In genomic region chr17:80062620-80063010, GRCm38 (mm10) we compare ENCODE assay signal across 8 mouse cellular contexts. TPM values are rescaled to one million over a fixed set of nuclear protein-coding genes. Genes with fewer than 3 reads are reported as not detected.
DNase-seq lines count a peak whose midpoint lies in the region; ATAC-seq and TF ChIP-seq lines count a peak whose summit lies in the region.

No protein-coding gene starts in this region.

- peaks cover 6% of the 10 kb centered on the region; the same call in 1 of the 2 replicates for H3K4me1 ChIP-seq in heart, embryonic 11.5 days (ENCODE audit: control insufficient read depth, insufficient read depth, low read length)
- peaks cover 0 to 5% of the 10 kb centered on the region in 2 experiments; a peak in 1 of 4 replicates for H3K4me1 ChIP-seq in ES-E14 (ENCODE audit: control insufficient read depth in 2 of 2, insufficient read depth in 2 of 2, low read length in 2 of 2, poor library complexity in 1 of 2)
- peaks cover 28% of the 10 kb centered on the region for H3K4me1 ChIP-seq in limb, embryonic 13.5 days
- peaks cover 20% of the 10 kb centered on the region for H3K4me1 ChIP-seq in neural tube, embryonic 14.5 days (ENCODE audit: control insufficient read depth, insufficient read depth, low read length)

- no peak for ATAC-seq in heart, embryonic 11.5 days (replicated peaks; ENCODE audit: insufficient number of reproducible peaks, low FRiP score, low TSS enrichment)
- ATAC-seq in erythroid progenitor cell, adult 5-6 weeks (replicated peaks; ENCODE audit: low FRiP score, poor library complexity, severe bottlenecking) = peak; percentile 50
- peak; percentile 25; the same call in 1 of the 2 replicates for ATAC-seq in limb, embryonic 13.5 days (ENCODE audit: low FRiP score, low read depth)
- peak; percentile 54 for ATAC-seq in neural tube, embryonic 14.5 days (ENCODE audit: low read depth)

- peak overlapping the region; percentile 99 for H3K27ac ChIP-seq in heart, embryonic 11.5 days (ENCODE audit: low read depth, low read length)
- H3K27ac ChIP-seq in ES-E14 (ENCODE audit: insufficient read depth, low read depth, low read length, poor library complexity, severe bottlenecking) = peak overlapping the region; percentile 14; the same call in 1 of the 2 replicates
- H3K27ac ChIP-seq in limb, embryonic 13.5 days = peak overlapping the region; percentile 99
- H3K27ac ChIP-seq in neural tube, embryonic 14.5 days (ENCODE audit: low read depth, low read length) = peak overlapping the region; percentile 96

- peak overlapping the region; percentile 92 for H3K4me2 ChIP-seq in heart, embryonic 11.5 days
- H3K4me2 ChIP-seq in limb, embryonic 13.5 days (replicated peaks) = peak overlapping the region; percentile 80
- H3K4me2 ChIP-seq in neural tube, embryonic 14.5 days (ENCODE audit: low read depth, low read length) = peak overlapping the region; percentile 90

- no peaks in the 10 kb centered on the region for H3K36me3 ChIP-seq in heart, embryonic 11.5 days (ENCODE audit: control insufficient read depth, insufficient read depth, low read length)
- H3K36me3 ChIP-seq in ES-E14 (ENCODE audit: control insufficient read depth, insufficient read depth, low read length, poor library complexity, severe bottlenecking) = no peaks in the 10 kb centered on the region
- no peaks in the 10 kb centered on the region; the same call in 1 of the 2 replicates for H3K36me3 ChIP-seq in limb, embryonic 13.5 days
- no peaks in the 10 kb centered on the region for H3K36me3 ChIP-seq in neural tube, embryonic 14.5 days (ENCODE audit: control insufficient read depth, insufficient read depth, low read length)

- WGBS in heart, embryonic 11.5 days (ENCODE audit: insufficient replicate concordance) = 2% methylated on average over 15 of the region's 15 CpGs
- 2% methylated on average over 15 of the region's 15 CpGs for WGBS in limb, embryonic 13.5 days
- under 1% methylated on average over 15 of the region's 15 CpGs for WGBS in neural tube, embryonic 14.5 days

- no peaks in the 10 kb centered on the region for H3K27me3 ChIP-seq in heart, embryonic 11.5 days (ENCODE audit: control insufficient read depth, insufficient read depth, low read length)
- H3K27me3 ChIP-seq in limb, embryonic 13.5 days = no peaks in the 10 kb centered on the region
- H3K27me3 ChIP-seq in neural tube, embryonic 14.5 days (ENCODE audit: control insufficient read depth, insufficient read depth, low read length) = peaks cover 3% of the 10 kb centered on the region; the same call in 1 of the 2 replicates

- H3K4me3 ChIP-seq in heart, embryonic 11.5 days (ENCODE audit: low read depth, low read length) = peak overlapping the region; percentile 79
- H3K4me3 ChIP-seq in ES-E14 (ENCODE audit: insufficient read depth in 1 of 2, low read depth in 1 of 2, low read length in 2 of 2, poor library complexity in 1 of 2, severe bottlenecking in 1 of 2) = peak overlapping the region; percentile 90 to 98
- H3K4me3 ChIP-seq in limb, embryonic 13.5 days = peak overlapping the region; percentile 98
- H3K4me3 ChIP-seq in neural tube, embryonic 14.5 days (ENCODE audit: low read depth, low read length) = peak overlapping the region; percentile 62

- peak overlapping the region; percentile 97 for H3K9ac ChIP-seq in heart, embryonic 11.5 days (ENCODE audit: low read depth, low read length)
- H3K9ac ChIP-seq in ES-E14 (ENCODE audit: insufficient read depth, low read depth, low read length, poor library complexity, severe bottlenecking) = peak overlapping the region; percentile 89
- peak overlapping the region; percentile 99 for H3K9ac ChIP-seq in limb, embryonic 13.5 days
- H3K9ac ChIP-seq in neural tube, embryonic 14.5 days (replicated peaks; ENCODE audit: low read depth, low read length) = peak overlapping the region; percentile 90

- no peak for DNase-seq in heart, adult 18-20 months
- no peak for DNase-seq in ES-E14 (ENCODE audit: low read depth, low spot score)
- DNase-seq in ovary, postnatal 14 days (ENCODE audit: low spot score) = no peak
- no peak for DNase-seq in cerebellum, adult 11 months

- in situ Hi-C loops in ES-E14 (cut with MboI; ENCODE audit: low sequenced_read_pairs in 2 of 2, unreplicated experiment in 2 of 2) = no loop called here

- no peaks in the 10 kb centered on the region for H3K9me3 ChIP-seq in heart, embryonic 11.5 days (replicated peaks; ENCODE audit: control insufficient read depth, low read length)
- no peaks in the 10 kb centered on the region for H3K9me3 ChIP-seq in ES-E14 (ENCODE audit: control insufficient read depth, insufficient read depth, low read depth, low read length)
- H3K9me3 ChIP-seq in limb, embryonic 13.5 days = no peaks in the 10 kb centered on the region
- no peaks in the 10 kb centered on the region for H3K9me3 ChIP-seq in neural tube, embryonic 14.5 days (ENCODE audit: control insufficient read depth, low read length)

TF ChIP-seq in ES-E14, 5 proteins besides CTCF, POLR2A, EP300 and RAD21:
- TF ChIP-seq ZC3H11A (IDR thresholded peaks at IDR 0.05; ENCODE audit: borderline replicate concordance, low read depth, low read length) = no peak
- TF ChIP-seq HCFC1 (IDR thresholded peaks at IDR 0.05; ENCODE audit: borderline replicate concordance, insufficient read depth, low read length) = no peak
- TF ChIP-seq ZNF384 (IDR thresholded peaks at IDR 0.05; ENCODE audit: low read depth, low read length) = no peak
- TF ChIP-seq CHD2 (IDR thresholded peaks at IDR 0.05; ENCODE audit: low read depth, low read length) = no peak
- no peak for TF ChIP-seq MAFK (IDR thresholded peaks at IDR 0.05; ENCODE audit: insufficient read depth, low read depth, low read length)
TF ChIP-seq in ES-E14: peak in this region for 0.

RNA-seq across cellular contexts. Expression of gene Hnrnpll, which starts 0.5 kb away (rescaled TPM):
- 51.5 and 53.4 TPM in 2 replicates for polyA plus RNA-seq in heart, embryonic 11.5 days (2014; fragmentation: Nextera tagmentation; extraction: Ambion mirVana)
- total RNA-seq in heart, adult 18-20 months (2021) = 10 to 100 TPM; 22.9 TPM
- total RNA-seq in ES-E14 (2012; rRNA removed) = 36.4 and 40.9 TPM in 2 replicates
- total RNA-seq in erythroid progenitor cell, adult 5-6 weeks (2015; ENCODE audit: low replicate concordance) = 53.0 and 60.4 TPM in 2 replicates
- total RNA-seq in erythroid progenitor cell, adult 5-6 weeks (2017; ENCODE audit: low replicate concordance) = 37.4 and 64.8 TPM in 2 replicates
- polyA plus RNA-seq in limb, embryonic 13.5 days (2015; fragmentation: Nextera tagmentation; extraction: Ambion mirVana) = 63.7 and 64.1 TPM in 2 replicates
- polyA plus RNA-seq in neural tube, embryonic 14.5 days (2014; fragmentation: Nextera tagmentation; extraction: Ambion mirVana) = 66.5 and 69.3 TPM in 2 replicates

Comparison
In these comparisons a context has a peak if more than half of its experiments do, and no peak if none do; other contexts are left out.
1. H3K27ac ChIP-seq: peak in every context shown above with its lines; median percentile 99 in heart, embryonic 11.5 days; 99 in limb, embryonic 13.5 days; 96 in neural tube, embryonic 14.5 days; 14 in ES-E14.